Mouse (Mus musculus) lung, postnatal 10 days (tissue): ENCODE data around the gene Aldh4a1.
A peak's percentile ranks its signal among the peaks of the same experiment; 100 is the strongest.

Experiments used
- DNase-seq: peaks from one replicate; pipeline ENCODE4 v3.0.0; 2021

The Aldh4a1 gene

GRCm38 (mm10) chr4:139624116-139624489 is 1.4 kb downstream of the Aldh4a1 start:
- no peak for DNase-seq

GRCm38 (mm10) chr4:139624706-139625105 is 2.0 kb downstream of the Aldh4a1 start:
- DNase-seq = peak; percentile 58

GRCm38 (mm10) chr4:139627361-139627760 is 4.7 kb downstream of the Aldh4a1 start:
- no peak for DNase-seq

- no peak for DNase-seq
Observed at GRCm38 (mm10) chr4:139630171-139630570, 7.5 kb downstream of the Aldh4a1 start.

GRCm38 (mm10) chr4:139631141-139631540 is 8.5 kb downstream of the Aldh4a1 start:
- peak; percentile 55 for DNase-seq

- no peak for DNase-seq
Observed at GRCm38 (mm10) chr4:139631569-139632253, 9.0 kb downstream of the Aldh4a1 start.

- DNase-seq = no peak
Observed at GRCm38 (mm10) chr4:139632254-139632580, 9.6 kb downstream of the Aldh4a1 start.

GRCm38 (mm10) chr4:139636373-139636772 is 13.7 kb downstream of the Aldh4a1 start:
- peak; percentile 79 for DNase-seq

GRCm38 (mm10) chr4:139637847-139638246 is 15.2 kb downstream of the Aldh4a1 start:
- no peak for DNase-seq

- no peak for DNase-seq
Observed at GRCm38 (mm10) chr4:139638356-139638755, 15.7 kb downstream of the Aldh4a1 start.

- no peak for DNase-seq
Observed at GRCm38 (mm10) chr4:139639801-139640200, 17.1 kb downstream of the Aldh4a1 start.

GRCm38 (mm10) chr4:139640333-139640732 is 17.7 kb downstream of the Aldh4a1 start:
- DNase-seq = no peak

GRCm38 (mm10) chr4:139640775-139641174 is 18.1 kb downstream of the Aldh4a1 start:
- no peak for DNase-seq

GRCm38 (mm10) chr4:139641829-139642425 is 19.3 kb downstream of the Aldh4a1 start:
- peak; percentile 20 for DNase-seq

GRCm38 (mm10) chr4:139643972-139644371 is 21.3 kb downstream of the Aldh4a1 start:
- DNase-seq = peak; percentile 82

- no peak for DNase-seq
Observed at GRCm38 (mm10) chr4:139646916-139647315, 24.2 kb downstream of the Aldh4a1 start.

GRCm38 (mm10) chr4:139650086-139650743 is 27.5 kb downstream of the Aldh4a1 start:
- no peak for DNase-seq

- no peak for DNase-seq
Observed at GRCm38 (mm10) chr4:139650907-139651306, 28.2 kb downstream of the Aldh4a1 start.

GRCm38 (mm10) chr4:139653238-139653637 is 30.6 kb downstream of the Aldh4a1 start, which contains the start of gene Tas1r2:
TSS of gene Tas1r2 (plus strand) at chr4:139653538.
- no peak for DNase-seq

GRCm38 (mm10) chr4:139661897-139662296 is 39.2 kb downstream of the Aldh4a1 start:
- no peak for DNase-seq

GRCm38 (mm10) chr4:139667632-139668031 is 45.0 kb downstream of the Aldh4a1 start:
- no peak for DNase-seq

- peak; percentile 51 for DNase-seq
Observed at GRCm38 (mm10) chr4:139669847-139670246, 47.2 kb downstream of the Aldh4a1 start.

- DNase-seq = no peak
Observed at GRCm38 (mm10) chr4:139675696-139676095, 53.0 kb downstream of the Aldh4a1 start.
